Mouse (Mus musculus) telencephalon, adult 2 months (tissue): ENCODE measurements around the gene Dnaic1.
A peak's percentile ranks its signal among the peaks of the same experiment; 100 is the strongest.
"Not testable (repeated sequence)": the region's sequence is repeated elsewhere in the genome, so short reads cannot be mapped to it uniquely, and the experiment has no call there.

Experiments
- DNase-seq: peaks from one replicate; pipeline ENCODE4 v3.0.0-alpha.2; 2011; ENCODE audit warnings: low read depth, low spot score

The Dnaic1 gene

GRCm38 (mm10) chr4:41665009-41665675 lies 95.6 kb downstream of the Dnaic1 start:
- DNase-seq: no peak

GRCm38 (mm10) chr4:41666646-41667045 lies 97.1 kb downstream of the Dnaic1 start:
- DNase-seq: no peak

- no peak for DNase-seq
Measured at GRCm38 (mm10) chr4:41670836-41671235, 101.3 kb downstream of the Dnaic1 start.

- no peak for DNase-seq
Measured at GRCm38 (mm10) chr4:41671500-41671899, 101.9 kb downstream of the Dnaic1 start.

- no peak for DNase-seq
Measured at GRCm38 (mm10) chr4:41671963-41672480, 102.4 kb downstream of the Dnaic1 start.

GRCm38 (mm10) chr4:41672522-41672963 lies 103.0 kb downstream of the Dnaic1 start:
- DNase-seq: no peak

- DNase-seq: no peak
Measured at GRCm38 (mm10) chr4:41673186-41673585, 103.6 kb downstream of the Dnaic1 start.

GRCm38 (mm10) chr4:41676248-41677005 lies 106.9 kb downstream of the Dnaic1 start:
- no peak for DNase-seq

GRCm38 (mm10) chr4:41677006-41677629 lies 107.5 kb downstream of the Dnaic1 start:
- no peak for DNase-seq

GRCm38 (mm10) chr4:41678863-41679262 lies 109.3 kb downstream of the Dnaic1 start:
- no peak for DNase-seq

- no peak for DNase-seq
Measured at GRCm38 (mm10) chr4:41679291-41679690, 109.7 kb downstream of the Dnaic1 start.

GRCm38 (mm10) chr4:41681176-41681575 lies 111.6 kb downstream of the Dnaic1 start:
- peak; percentile 73 for DNase-seq

GRCm38 (mm10) chr4:41681947-41682346 lies 112.4 kb downstream of the Dnaic1 start:
- DNase-seq: no peak

- DNase-seq: no peak
Measured at GRCm38 (mm10) chr4:41682789-41683188, 113.2 kb downstream of the Dnaic1 start.

- not testable (repeated sequence) for DNase-seq
Measured at GRCm38 (mm10) chr4:41683303-41683702, 113.7 kb downstream of the Dnaic1 start.

GRCm38 (mm10) chr4:41684131-41684930 lies 114.8 kb downstream of the Dnaic1 start:
- DNase-seq: not testable (repeated sequence)

GRCm38 (mm10) chr4:41684931-41685453 lies 115.4 kb downstream of the Dnaic1 start:
- not testable (repeated sequence) for DNase-seq

GRCm38 (mm10) chr4:41685882-41686492 lies 116.4 kb downstream of the Dnaic1 start:
- DNase-seq: not testable (repeated sequence)
